Mouse (Mus musculus): ENCODE measurements around the gene Dohh. TPM values are rescaled to one million over a fixed set of nuclear protein-coding genes. Genes with fewer than 3 reads are reported as not detected.

Gene Dohh
- polyA plus RNA-seq, 1 experiment from 2014 or later, result 59.4 TPM

DNA sequence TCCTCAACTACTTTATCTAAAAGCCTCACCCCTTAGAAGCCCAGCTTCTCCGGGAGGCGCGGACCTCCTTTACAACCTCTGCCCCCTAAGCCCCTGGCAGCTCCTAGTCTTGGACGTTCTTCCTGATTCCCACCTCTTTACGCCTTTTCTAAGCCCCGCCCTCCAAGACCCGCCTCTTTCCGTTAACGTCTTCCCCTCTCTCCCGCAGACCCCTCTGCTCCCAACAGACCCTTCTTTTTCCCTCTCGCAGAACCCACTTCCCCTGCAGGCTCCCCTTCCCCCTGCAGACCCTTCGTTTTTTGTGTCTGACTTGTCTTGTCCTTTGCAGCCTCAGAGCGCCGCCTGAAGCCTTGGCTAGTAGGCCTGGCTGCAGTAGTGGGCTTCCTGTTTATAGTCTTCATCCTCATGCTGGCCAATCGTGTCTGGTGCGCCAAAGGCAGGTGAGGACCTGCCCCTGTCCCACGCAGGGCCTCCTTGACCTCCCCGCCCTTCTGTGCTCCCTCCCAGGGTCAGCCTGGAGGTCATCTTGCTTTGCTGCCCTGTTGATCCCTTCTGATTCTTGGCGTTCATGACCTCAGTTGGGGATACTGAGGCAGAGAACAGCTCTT, 9.3 kb downstream of the Dohh start:
- Histone ChIP-seq H3K4me1 (replicated peaks; ENCODE audit: control insufficient read depth, insufficient read depth, low read length) (no peaks in the 10 kb centered on the region; the same call in 1 of the 2 replicates), H3K4me3 (ENCODE audit: low read depth, low read length) (peak overlapping the region; percentile 48), H3K4me2 (replicated peaks; ENCODE audit: low read depth) (peak overlapping the region; percentile 79), H3K9ac (ENCODE audit: low read depth, low read length) (peak overlapping the region; percentile 63), H3K9me3 (ENCODE audit: control insufficient read depth) (no peaks in the 10 kb centered on the region), H3K27me3 (replicated peaks; ENCODE audit: control insufficient read depth, insufficient read depth, low read length) (no peaks in the 10 kb centered on the region), H3K27ac (ENCODE audit: low read depth, low read length) (peak overlapping the region; percentile 95), H3K36me3 (ENCODE audit: control insufficient read depth, insufficient read depth) (peaks cover 16% of the 10 kb centered on the region)
- WGBS, result 3% methylated on average over 17 of the region's 19 CpGs
- no peak for ATAC-seq
- TF ChIP-seq CTCF (IDR thresholded peaks at IDR 0.05; ENCODE audit: low read depth), result 0 out of 2 replicates have a peak, but pooled peaks have one; percentile 19

GRCm38 (mm10) chr10:81395127-81395526, 10.9 kb downstream of the Dohh start:
- Histone ChIP-seq H3K27ac (ENCODE audit: low read depth, low read length) (no peak overlapping the region), H3K36me3 (ENCODE audit: control insufficient read depth, insufficient read depth) (peaks cover 21% of the 10 kb centered on the region; the same call in 1 of the 2 replicates), H3K4me1 (replicated peaks; ENCODE audit: control insufficient read depth, insufficient read depth, low read length) (no peaks in the 10 kb centered on the region; the same call in 1 of the 2 replicates), H3K9ac (ENCODE audit: low read depth, low read length) (no peak overlapping the region), H3K4me2 (replicated peaks; ENCODE audit: low read depth) (peak overlapping the region; percentile 79; the same call in 1 of the 2 replicates), H3K27me3 (replicated peaks; ENCODE audit: control insufficient read depth, insufficient read depth, low read length) (no peaks in the 10 kb centered on the region), H3K9me3 (ENCODE audit: control insufficient read depth) (no peaks in the 10 kb centered on the region), H3K4me3 (ENCODE audit: low read depth, low read length) (no peak overlapping the region; the same call in 1 of the 2 replicates)
- 20% methylated on average over 5 of the region's 5 CpGs for WGBS
- TF ChIP-seq CTCF (IDR thresholded peaks at IDR 0.05; ENCODE audit: low read depth), result peak; percentile 93
- no peak for ATAC-seq

DNA sequence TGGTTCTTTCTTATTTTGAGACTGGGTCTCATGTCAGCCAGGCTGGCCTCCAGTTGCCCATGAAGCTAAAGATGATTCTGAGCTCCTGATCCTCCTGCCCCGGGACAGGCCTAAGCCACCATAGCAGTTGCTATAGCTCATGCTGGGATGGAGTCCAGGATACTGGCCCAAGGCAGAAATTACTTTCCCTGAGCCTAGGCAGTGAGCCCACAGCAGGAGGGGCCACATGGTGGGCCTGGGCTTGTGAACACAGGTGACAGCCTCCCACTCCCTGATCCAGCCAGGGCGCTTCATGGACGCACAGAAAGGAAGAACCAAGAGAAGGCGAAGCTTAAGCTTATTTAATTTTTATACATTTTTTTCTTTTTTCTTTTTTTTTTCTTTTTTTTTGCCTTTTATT, 11.6 kb downstream of the Dohh start:
- H3K9me3 ChIP-seq (ENCODE audit: control insufficient read depth), result no peaks in the 10 kb centered on the region
- no peak for ATAC-seq
- H3K36me3 ChIP-seq (ENCODE audit: control insufficient read depth, insufficient read depth), result peaks cover 21% of the 10 kb centered on the region; the same call in 1 of the 2 replicates
- H3K27ac ChIP-seq (ENCODE audit: low read depth, low read length), result no peak overlapping the region; the same call in 1 of the 2 replicates
- H3K27me3 ChIP-seq (replicated peaks; ENCODE audit: control insufficient read depth, insufficient read depth, low read length), result no peaks in the 10 kb centered on the region
- H3K4me2 ChIP-seq (replicated peaks; ENCODE audit: low read depth), result no peak overlapping the region
- WGBS, result 89% methylated on average over 4 of the region's 4 CpGs
- no peaks in the 10 kb centered on the region; the same call in 1 of the 2 replicates for H3K4me1 ChIP-seq (replicated peaks; ENCODE audit: control insufficient read depth, insufficient read depth, low read length)
- no peak for TF ChIP-seq CTCF (IDR thresholded peaks at IDR 0.05; ENCODE audit: low read depth)
- no peak overlapping the region for H3K9ac ChIP-seq (ENCODE audit: low read depth, low read length)
- H3K4me3 ChIP-seq (ENCODE audit: low read depth, low read length), result no peak overlapping the region

GRCm38 (mm10) chr10:81396749-81397148, 12.5 kb downstream of the Dohh start:
- Histone ChIP-seq H3K36me3 (ENCODE audit: control insufficient read depth, insufficient read depth) (peaks cover 17% of the 10 kb centered on the region; the same call in 1 of the 2 replicates), H3K4me3 (ENCODE audit: low read depth, low read length) (no peak overlapping the region), H3K4me1 (replicated peaks; ENCODE audit: control insufficient read depth, insufficient read depth, low read length) (peaks cover 5% of the 10 kb centered on the region), H3K9ac (ENCODE audit: low read depth, low read length) (no peak overlapping the region), H3K4me2 (replicated peaks; ENCODE audit: low read depth) (no peak overlapping the region), H3K27me3 (replicated peaks; ENCODE audit: control insufficient read depth, insufficient read depth, low read length) (no peaks in the 10 kb centered on the region), H3K9me3 (ENCODE audit: control insufficient read depth) (no peaks in the 10 kb centered on the region), H3K27ac (ENCODE audit: low read depth, low read length) (no peak overlapping the region)
- ATAC-seq, result no peak
- WGBS, result 88% methylated on average over 5 of the region's 5 CpGs
- TF ChIP-seq CTCF (IDR thresholded peaks at IDR 0.05; ENCODE audit: low read depth), result no peak

DNA sequence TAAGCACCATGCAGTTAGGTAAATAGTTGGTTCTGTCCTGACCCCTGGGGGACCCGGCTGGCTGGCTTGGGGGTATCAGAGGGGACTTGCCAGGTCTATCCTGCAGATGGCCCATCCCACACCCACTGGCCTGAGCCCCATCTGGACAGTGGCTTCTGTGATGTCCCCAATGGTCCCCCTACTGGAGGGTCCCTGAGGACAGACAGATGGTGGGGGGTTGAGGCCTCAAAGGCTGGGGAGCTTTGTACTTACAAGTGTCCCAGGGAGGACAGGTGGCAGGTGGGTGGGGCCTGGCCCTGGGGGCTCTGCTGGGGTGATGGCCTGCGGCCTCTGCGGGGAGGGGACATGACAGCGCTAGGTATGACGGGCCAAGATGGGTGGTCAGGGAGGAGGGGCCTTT, 15.1 kb downstream of the Dohh start:
- H3K9ac ChIP-seq (ENCODE audit: low read depth, low read length), result no peak overlapping the region
- no peaks in the 10 kb centered on the region for H3K9me3 ChIP-seq (ENCODE audit: control insufficient read depth)
- H3K27me3 ChIP-seq (replicated peaks; ENCODE audit: control insufficient read depth, insufficient read depth, low read length), result 0 out of 2 replicates have a peak, but pooled peaks cover 4% of the 10 kb centered on the region
- TF ChIP-seq CTCF (IDR thresholded peaks at IDR 0.05; ENCODE audit: low read depth), result no peak
- ATAC-seq, result no peak
- H3K27ac ChIP-seq (ENCODE audit: low read depth, low read length), result no peak overlapping the region
- WGBS, result 82% methylated on average over 5 of the region's 5 CpGs
- H3K4me1 ChIP-seq (replicated peaks; ENCODE audit: control insufficient read depth, insufficient read depth, low read length), result peaks cover 12% of the 10 kb centered on the region
- H3K4me3 ChIP-seq (ENCODE audit: low read depth, low read length), result no peak overlapping the region
- peak overlapping the region; percentile 28; the same call in 1 of the 2 replicates for H3K4me2 ChIP-seq (replicated peaks; ENCODE audit: low read depth)
- H3K36me3 ChIP-seq (ENCODE audit: control insufficient read depth, insufficient read depth), result peaks cover 17% of the 10 kb centered on the region; the same call in 1 of the 2 replicates

DNA sequence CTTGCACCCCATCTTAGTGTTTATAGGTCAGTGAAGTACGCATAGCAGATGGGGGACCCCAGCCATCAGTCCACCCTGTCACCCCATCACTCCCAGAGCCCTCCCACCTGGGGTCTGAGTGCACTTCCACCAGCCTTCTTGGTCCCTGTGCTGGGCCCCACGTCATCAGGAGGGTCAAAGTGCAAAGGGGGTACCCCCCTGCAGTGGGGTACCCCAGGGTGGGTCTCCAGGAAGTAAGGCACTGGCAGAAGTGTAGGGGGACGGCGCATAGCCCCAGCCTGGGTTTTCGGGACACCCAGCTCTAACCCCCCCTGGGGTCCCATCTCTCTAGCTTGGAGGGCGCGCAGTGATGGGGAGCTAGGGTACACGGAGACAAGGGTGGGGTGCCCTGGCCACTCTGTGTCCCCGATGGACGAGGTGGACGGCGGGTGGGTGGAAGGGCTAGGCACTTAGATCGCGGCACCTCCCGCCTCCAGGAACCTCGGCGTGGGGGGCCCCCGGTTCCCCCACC, 15.6 kb downstream of the Dohh start:
- peaks cover 12% of the 10 kb centered on the region for H3K4me1 ChIP-seq (replicated peaks; ENCODE audit: control insufficient read depth, insufficient read depth, low read length)
- 79% methylated on average over 18 of the region's 18 CpGs for WGBS
- 0 out of 2 replicates have a peak, but pooled peaks cover 4% of the 10 kb centered on the region for H3K27me3 ChIP-seq (replicated peaks; ENCODE audit: control insufficient read depth, insufficient read depth, low read length)
- H3K9me3 ChIP-seq (ENCODE audit: control insufficient read depth), result no peaks in the 10 kb centered on the region
- H3K9ac ChIP-seq (ENCODE audit: low read depth, low read length), result no peak overlapping the region
- ATAC-seq, result no peak
- H3K4me3 ChIP-seq (ENCODE audit: low read depth, low read length), result no peak overlapping the region
- no peak for TF ChIP-seq CTCF (IDR thresholded peaks at IDR 0.05; ENCODE audit: low read depth)
- H3K4me2 ChIP-seq (replicated peaks; ENCODE audit: low read depth), result peak overlapping the region; percentile 28; the same call in 1 of the 2 replicates
- no peak overlapping the region for H3K27ac ChIP-seq (ENCODE audit: low read depth, low read length)
- H3K36me3 ChIP-seq (ENCODE audit: control insufficient read depth, insufficient read depth), result peaks cover 20% of the 10 kb centered on the region; the same call in 1 of the 2 replicates

Measured in intestine, postnatal 0 days (tissue).